Mouse (Mus musculus): Measurements from ENCODE around the gene Zmynd10.

Zmynd10 gene

GRCm38 (mm10) chr9:107539940-107540339 is 7.2 kb upstream of the Zmynd10 start:
- in situ Hi-C loops (cut with MboI; ENCODE audit: low sequenced_read_pairs), result no loop called here

GRCm38 (mm10) chr9:107540420-107540819 is 6.7 kb upstream of the Zmynd10 start:
- in situ Hi-C loops (cut with MboI; ENCODE audit: low sequenced_read_pairs), result no loop called here

- in situ Hi-C loops (cut with MboI; ENCODE audit: low sequenced_read_pairs), result no loop called here
Measured at GRCm38 (mm10) chr9:107541005-107541404, 6.1 kb upstream of the Zmynd10 start.

GRCm38 (mm10) chr9:107541474-107542351 is 5.4 kb upstream of the Zmynd10 start, which contains the start of the genes Cyb561d2 and Nprl2:
TSS of gene Cyb561d2 (minus strand) at chr9:107542193.
TSS of gene Nprl2 (plus strand) at chr9:107542226.
- in situ Hi-C loops (cut with MboI; ENCODE audit: low sequenced_read_pairs), result no loop called here

GRCm38 (mm10) chr9:107542352-107542686 is 4.8 kb upstream of the Zmynd10 start:
- in situ Hi-C loops (cut with MboI; ENCODE audit: low sequenced_read_pairs), result no loop called here

GRCm38 (mm10) chr9:107542721-107543120 is 4.4 kb upstream of the Zmynd10 start:
- in situ Hi-C loops (cut with MboI; ENCODE audit: low sequenced_read_pairs), result no loop called here

- in situ Hi-C loops (cut with MboI; ENCODE audit: low sequenced_read_pairs), result no loop called here
Measured at GRCm38 (mm10) chr9:107543299-107543698, 3.8 kb upstream of the Zmynd10 start.

GRCm38 (mm10) chr9:107544196-107544700 is 2.9 kb upstream of the Zmynd10 start:
- in situ Hi-C loops (cut with MboI; ENCODE audit: low sequenced_read_pairs), result no loop called here

GRCm38 (mm10) chr9:107544729-107545128 is 2.4 kb upstream of the Zmynd10 start:
- in situ Hi-C loops (cut with MboI; ENCODE audit: low sequenced_read_pairs), result no loop called here

GRCm38 (mm10) chr9:107545199-107545598 is 1.9 kb upstream of the Zmynd10 start:
- in situ Hi-C loops (cut with MboI; ENCODE audit: low sequenced_read_pairs), result no loop called here

- in situ Hi-C loops (cut with MboI; ENCODE audit: low sequenced_read_pairs), result no loop called here
Measured at GRCm38 (mm10) chr9:107545602-107546001, 1.5 kb upstream of the Zmynd10 start.

- in situ Hi-C loops (cut with MboI; ENCODE audit: low sequenced_read_pairs), result no loop called here
Measured at GRCm38 (mm10) chr9:107547957-107548356, 859 bp downstream of the Zmynd10 start.

- in situ Hi-C loops (cut with MboI; ENCODE audit: low sequenced_read_pairs), result no loop called here
Measured at GRCm38 (mm10) chr9:107548820-107549219, 1.7 kb downstream of the Zmynd10 start.

- in situ Hi-C loops (cut with MboI; ENCODE audit: low sequenced_read_pairs), result no loop called here
Measured at GRCm38 (mm10) chr9:107549297-107550074, 2.4 kb downstream of the Zmynd10 start.

GRCm38 (mm10) chr9:107550491-107551116 is 3.5 kb downstream of the Zmynd10 start:
- in situ Hi-C loops (cut with MboI; ENCODE audit: low sequenced_read_pairs), result no loop called here

GRCm38 (mm10) chr9:107551117-107551889 is 4.2 kb downstream of the Zmynd10 start, which contains the start of gene Rassf1:
TSS of gene Rassf1 (plus strand) at chr9:107551555.
- in situ Hi-C loops (cut with MboI; ENCODE audit: low sequenced_read_pairs), result no loop called here

- in situ Hi-C loops (cut with MboI; ENCODE audit: low sequenced_read_pairs), result no loop called here
Measured at GRCm38 (mm10) chr9:107551890-107552355, 4.8 kb downstream of the Zmynd10 start.

GRCm38 (mm10) chr9:107552690-107553393 is 5.7 kb downstream of the Zmynd10 start:
- in situ Hi-C loops (cut with MboI; ENCODE audit: low sequenced_read_pairs), result no loop called here

- in situ Hi-C loops (cut with MboI; ENCODE audit: low sequenced_read_pairs), result no loop called here
Measured at GRCm38 (mm10) chr9:107553541-107554318, 6.6 kb downstream of the Zmynd10 start.
